Mouse (Mus musculus): ENCODE results near the gene Gpat2.
A peak's percentile ranks its signal among the peaks of the same experiment; 100 is the strongest.

The Gpat2 gene

GRCm38 (mm10) chr2:127444055-127444789, 19.2 kb downstream of the Gpat2 start, which contains the start of gene Fahd2a:
Fahd2a (minus strand) TSS chr2:127444565.
- peak; percentile 85 for DNase-seq

GRCm38 (mm10) chr2:127446847-127447246, 21.8 kb downstream of the Gpat2 start:
- DNase-seq, result no peak

- no peak for DNase-seq
These were observed 24.7 kb downstream of the Gpat2 start for GRCm38 (mm10) chr2:127449691-127450090.

GRCm38 (mm10) chr2:127451748-127452147, 26.7 kb downstream of the Gpat2 start:
- DNase-seq, result no peak

GRCm38 (mm10) chr2:127453141-127453540, 28.1 kb downstream of the Gpat2 start:
- DNase-seq, result no peak

- DNase-seq, result peak; percentile 76
These were observed 28.8 kb downstream of the Gpat2 start for GRCm38 (mm10) chr2:127453764-127454163.

DNA sequence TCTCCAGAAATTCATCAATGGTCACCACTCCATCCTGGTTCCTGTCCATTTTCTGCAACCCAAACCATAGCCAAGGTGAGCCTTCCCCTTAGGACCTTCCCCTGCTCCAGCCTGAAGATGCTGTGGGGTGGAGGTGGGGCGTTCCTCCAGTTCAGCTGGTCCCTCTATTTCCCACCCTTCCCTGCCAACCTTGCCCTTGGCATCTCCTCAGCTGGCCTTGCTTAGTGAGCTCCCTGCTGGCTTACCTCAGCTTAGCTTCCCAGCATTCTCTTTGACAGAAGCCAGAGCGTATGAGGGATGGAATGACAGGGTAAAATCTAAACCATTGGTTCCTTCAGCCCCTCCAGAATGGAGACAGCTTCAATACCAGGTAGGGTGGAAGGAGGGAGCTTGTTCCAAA, 34.3 kb downstream of the Gpat2 start:
- no peak for DNase-seq

GRCm38 (mm10) chr2:127461351-127461750, 36.4 kb downstream of the Gpat2 start:
- no peak for DNase-seq

- peak; percentile 56 for DNase-seq
These were observed 37.3 kb downstream of the Gpat2 start for GRCm38 (mm10) chr2:127462314-127462713.

GRCm38 (mm10) chr2:127470183-127470582, 45.2 kb downstream of the Gpat2 start:
- no peak for DNase-seq

DNA sequence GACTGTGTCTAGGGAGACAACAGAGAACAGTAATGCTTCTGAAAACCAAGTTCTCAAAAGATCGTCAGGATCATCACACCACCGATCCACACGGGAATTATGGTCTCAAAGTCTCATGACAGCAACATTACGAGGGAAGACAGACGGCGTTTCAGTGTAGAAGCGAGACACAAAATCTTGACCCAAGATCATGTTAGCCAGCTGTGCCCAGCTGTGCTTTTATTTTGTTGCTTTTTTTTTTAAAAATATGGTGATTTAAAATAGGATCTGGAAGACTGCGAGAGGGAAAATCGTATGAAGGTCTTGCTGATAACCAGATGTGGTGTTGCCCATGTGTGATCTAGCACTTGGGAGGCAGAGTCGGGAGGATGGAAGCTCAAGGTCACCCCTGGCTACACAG, 45.7 kb downstream of the Gpat2 start:
- no peak for DNase-seq

GRCm38 (mm10) chr2:127471281-127471680, 46.3 kb downstream of the Gpat2 start:
- no peak for DNase-seq

DNA sequence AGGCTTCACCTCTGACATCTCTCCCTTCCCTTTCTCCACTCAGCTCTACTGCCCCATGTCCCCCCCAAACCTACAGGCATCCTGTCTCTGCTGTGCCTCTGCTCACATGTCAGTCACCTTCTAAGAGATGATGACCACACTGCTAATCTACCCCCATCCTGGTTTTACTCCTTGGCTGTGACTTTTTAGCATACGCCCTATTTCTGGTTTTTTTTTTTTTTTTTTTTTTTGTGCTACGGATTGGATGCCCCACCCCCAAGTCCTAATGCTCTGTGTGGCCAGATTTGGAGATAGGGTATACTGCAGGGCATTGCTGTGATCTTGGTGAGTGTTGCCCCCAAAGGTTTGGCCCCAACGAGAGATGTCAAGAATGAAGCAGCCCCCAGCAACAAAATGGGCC, 47.3 kb downstream of the Gpat2 start:
- DNase-seq, result no peak

DNA sequence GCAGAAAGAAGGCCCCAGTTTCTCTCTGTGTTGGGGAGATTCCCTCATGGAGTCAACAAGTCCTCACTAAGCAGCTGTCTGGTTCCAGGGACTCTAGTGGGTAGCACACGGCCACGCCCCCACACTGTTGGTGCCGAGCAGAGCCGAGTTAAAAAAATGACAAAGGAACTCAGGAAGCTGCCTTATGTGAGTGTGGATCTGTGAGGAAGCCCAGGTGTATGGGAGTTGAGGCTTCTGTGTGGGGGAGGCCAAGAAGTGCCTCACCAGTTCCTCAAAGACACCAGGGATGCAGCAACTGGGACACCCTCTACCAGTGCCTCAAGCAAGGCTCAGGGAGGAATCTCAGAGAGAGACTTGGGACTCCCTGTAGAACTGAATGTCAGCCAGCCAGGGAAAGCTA, 54.2 kb downstream of the Gpat2 start:
- no peak for DNase-seq

GRCm38 (mm10) chr2:127479763-127480162, 54.8 kb downstream of the Gpat2 start:
- DNase-seq, result no peak

DNA sequence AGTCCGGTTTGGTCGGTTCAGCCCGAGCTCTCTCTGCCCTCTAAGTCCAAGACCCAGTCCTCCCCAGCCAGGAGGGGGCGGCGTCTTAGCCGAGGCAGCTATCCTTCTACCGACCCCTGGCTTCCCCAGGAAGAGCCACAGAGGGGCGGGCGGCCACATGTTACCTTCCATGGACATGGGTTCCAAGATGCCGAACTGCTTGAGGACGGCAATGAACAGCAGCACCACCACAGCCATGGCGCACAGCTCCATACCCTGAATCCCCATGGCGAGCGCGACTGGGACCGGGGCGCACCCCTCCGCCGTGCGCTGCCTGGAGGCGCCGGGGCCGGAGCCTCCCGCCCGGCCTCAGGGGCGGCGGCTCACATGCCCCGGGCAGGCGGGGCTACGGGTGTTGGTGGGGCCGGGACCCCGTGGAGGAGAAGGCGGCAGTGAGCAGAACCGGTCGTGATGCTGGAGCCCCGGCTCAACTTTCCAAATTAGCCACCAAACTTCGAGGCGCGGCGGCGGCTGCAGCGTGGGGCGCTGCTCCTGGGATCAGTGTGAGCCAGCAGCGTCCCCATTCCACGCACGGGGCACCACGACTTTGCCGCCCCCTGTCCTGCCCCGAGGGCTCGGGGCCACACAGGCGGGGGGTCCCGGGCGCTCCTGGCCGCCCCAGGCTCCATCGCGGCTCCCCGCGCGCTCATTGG, 57.0 kb downstream of the Gpat2 start:
- DNase-seq, result no peak

DNA sequence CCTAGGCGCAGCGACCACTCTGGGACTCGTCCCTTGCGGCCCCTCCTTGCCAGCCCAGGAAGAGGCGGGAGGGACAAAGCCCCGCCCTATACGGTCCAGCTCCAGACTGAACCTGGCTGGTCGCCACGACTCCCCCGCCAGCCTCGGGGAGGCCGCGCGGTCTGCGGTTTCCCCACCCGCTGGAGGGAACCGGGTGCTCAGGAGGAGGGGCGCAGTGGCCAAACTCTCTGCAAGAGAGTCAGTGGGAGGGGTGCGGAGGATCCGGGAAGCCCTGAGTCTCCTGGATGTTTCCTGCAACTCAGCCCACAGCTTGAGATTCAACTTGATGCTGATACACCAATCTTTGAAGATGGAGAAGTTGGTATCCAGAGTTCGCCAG, 57.5 kb downstream of the Gpat2 start:
- DNase-seq, result peak; percentile 50

- no peak for DNase-seq
These were observed 58.0 kb downstream of the Gpat2 start for GRCm38 (mm10) chr2:127483001-127483400.

GRCm38 (mm10) chr2:127484476-127485170, 59.6 kb downstream of the Gpat2 start:
- peak; percentile 52 for DNase-seq
